Mouse (Mus musculus) forebrain, embryonic 16.5 days (tissue): ENCODE data around the gene Atxn1. TPM values are rescaled to one million over a fixed set of nuclear protein-coding genes. Genes with fewer than 3 reads are reported as not detected.
A peak's percentile ranks its signal among the peaks of the same experiment; 100 is the strongest.

Source experiments
- ATAC-seq: fragments of 200-750 bp; cut with Nextera tagmentation; 2 replicates; pipeline ENCODE4 v1.8.0; 2017; ENCODE audit warnings: mild to moderate bottlenecking, moderate library complexity
- H3K27ac ChIP-seq: fragments of 300-500 bp; sonication (generic); 2 replicates; pipeline ENCODE4 v1.5.1; 2014; ENCODE audit warnings: low read length, control low read depth
- H3K27me3 ChIP-seq: fragments of 300-500 bp; sonication (generic); replicated peaks from 2 replicates; pipeline ENCODE4 v1.6.1; 2014; ENCODE audit warnings: low read length; ENCODE audit not compliant: control insufficient read depth, insufficient read depth
- H3K36me3 ChIP-seq: fragments of 300-500 bp; sonication (generic); 2 replicates; pipeline ENCODE4 v1.6.1; 2014; ENCODE audit not compliant: control insufficient read depth, insufficient read depth
- H3K4me1 ChIP-seq: fragments of 300-500 bp; sonication (generic); replicated peaks from 2 replicates; pipeline ENCODE4 v1.6.1; 2014; ENCODE audit warnings: low read length; ENCODE audit not compliant: control insufficient read depth, insufficient read depth
- H3K4me2 ChIP-seq: fragments of 300-500 bp; sonication (generic); 2 replicates; pipeline ENCODE4 v1.6.1; 2014; ENCODE audit warnings: mild to moderate bottlenecking, low read length, control low read depth
- H3K4me3 ChIP-seq: fragments of 300-500 bp; sonication (generic); replicated peaks from 2 replicates; pipeline ENCODE4 v1.5.1; 2014; ENCODE audit warnings: mild to moderate bottlenecking, low read length, control low read depth
- H3K9ac ChIP-seq: fragments of 300-500 bp; sonication (generic); replicated peaks from 2 replicates; pipeline ENCODE4 v1.6.1; 2014; ENCODE audit warnings: low read depth, low read length, control low read depth
- H3K9me3 ChIP-seq: fragments of 300-500 bp; sonication (generic); 2 replicates; pipeline ENCODE4 v1.6.1; 2016; ENCODE audit warnings: low read length; ENCODE audit not compliant: control insufficient read depth
- WGBS: fragments of 180-500 bp; shearing (Covaris S2); extraction: QIAGEN DNeasy Blood & Tissue Kit; methylation state at CpG from one replicate; pipeline ENCODE4 v1.1.7; 2014; 5-methylcytosine and 5-hydroxymethylcytosine counted together
- polyA plus RNA-seq: library from polyadenylated mRNA; unstranded; fragments of >200 nt; fragmentation: Nextera tagmentation; extraction: Ambion mirVana; gene quantifications from 2 replicates; pipeline ENCODE4 v1.2.1, GENCODE M21; 2015

Gene Atxn1
- polyA plus RNA-seq, 1 experiment from 2014 or later, result 15.3 TPM

GRCm38 (mm10) chr13:45571795-45572262 lies 393.0 kb downstream of the Atxn1 start:
- no peaks in the 10 kb centered on the region for H3K27me3 ChIP-seq
- peak overlapping the region; percentile 3; the same call in 1 of the 2 replicates for H3K4me3 ChIP-seq
- 0% methylated on average over 6 of the region's 6 CpGs for WGBS
- peak overlapping the region; percentile 5; the same call in 1 of the 2 replicates for H3K4me2 ChIP-seq
- no peak overlapping the region for H3K9ac ChIP-seq
- ATAC-seq, result peak; percentile 85
- no peaks in the 10 kb centered on the region for H3K36me3 ChIP-seq
- no peaks in the 10 kb centered on the region for H3K9me3 ChIP-seq
- peaks cover 6% of the 10 kb centered on the region; the same call in 1 of the 2 replicates for H3K4me1 ChIP-seq
- no peak overlapping the region for H3K27ac ChIP-seq

- ATAC-seq, result no peak
- 74% methylated on average over 7 of the region's 7 CpGs for WGBS
- Histone ChIP-seq H3K9me3 (no peaks in the 10 kb centered on the region), H3K27ac (no peak overlapping the region), H3K4me2 (no peak overlapping the region), H3K27me3 (no peaks in the 10 kb centered on the region), H3K4me3 (no peak overlapping the region), H3K9ac (no peak overlapping the region), H3K4me1 (peaks cover 6% of the 10 kb centered on the region; the same call in 1 of the 2 replicates), H3K36me3 (peaks cover 3% of the 10 kb centered on the region; the same call in 1 of the 2 replicates)
These were observed 394.9 kb downstream of the Atxn1 start for GRCm38 (mm10) chr13:45569932-45570331.

- Histone ChIP-seq H3K4me3 (no peak overlapping the region), H3K36me3 (peaks cover 3% of the 10 kb centered on the region; the same call in 1 of the 2 replicates), H3K27ac (no peak overlapping the region), H3K9me3 (no peaks in the 10 kb centered on the region), H3K27me3 (no peaks in the 10 kb centered on the region), H3K9ac (no peak overlapping the region), H3K4me1 (no peaks in the 10 kb centered on the region; the same call in 1 of the 2 replicates), H3K4me2 (no peak overlapping the region)
- WGBS, result 49% methylated on average over 4 of the region's 4 CpGs
- no peak for ATAC-seq
These were observed 399.9 kb downstream of the Atxn1 start for GRCm38 (mm10) chr13:45564946-45565345.

GRCm38 (mm10) chr13:45562011-45562410 lies 402.8 kb downstream of the Atxn1 start:
- Histone ChIP-seq H3K9me3 (no peaks in the 10 kb centered on the region), H3K36me3 (peaks cover 3% of the 10 kb centered on the region; the same call in 1 of the 2 replicates), H3K27ac (no peak overlapping the region), H3K4me1 (no peaks in the 10 kb centered on the region; the same call in 1 of the 2 replicates), H3K9ac (no peak overlapping the region), H3K4me2 (no peak overlapping the region), H3K27me3 (no peaks in the 10 kb centered on the region), H3K4me3 (no peak overlapping the region)
- 74% methylated on average over 9 of the region's 9 CpGs for WGBS
- no peak for ATAC-seq

- WGBS, result 76% methylated on average over 7 of the region's 7 CpGs
- Histone ChIP-seq H3K27ac (no peak overlapping the region), H3K9ac (no peak overlapping the region), H3K27me3 (no peaks in the 10 kb centered on the region), H3K4me1 (no peaks in the 10 kb centered on the region; the same call in 1 of the 2 replicates), H3K36me3 (no peaks in the 10 kb centered on the region), H3K4me3 (no peak overlapping the region), H3K4me2 (no peak overlapping the region), H3K9me3 (no peaks in the 10 kb centered on the region)
- no peak for ATAC-seq
These were observed 404.3 kb downstream of the Atxn1 start for GRCm38 (mm10) chr13:45560543-45560942.

- no peak for ATAC-seq
- no peak overlapping the region for H3K27ac ChIP-seq
- 93% methylated on average over 3 of the region's 3 CpGs for WGBS
These were observed 405.6 kb downstream of the Atxn1 start for GRCm38 (mm10) chr13:45559258-45559657.

GRCm38 (mm10) chr13:45558367-45558766 lies 406.4 kb downstream of the Atxn1 start:
- no peak overlapping the region for H3K4me3 ChIP-seq
- H3K36me3 ChIP-seq, result no peaks in the 10 kb centered on the region
- H3K4me2 ChIP-seq, result no peak overlapping the region
- WGBS, result 68% methylated on average over 4 of the region's 4 CpGs
- no peaks in the 10 kb centered on the region for H3K9me3 ChIP-seq
- H3K9ac ChIP-seq, result no peak overlapping the region
- no peaks in the 10 kb centered on the region for H3K27me3 ChIP-seq
- ATAC-seq, result no peak
- H3K27ac ChIP-seq, result no peak overlapping the region
- H3K4me1 ChIP-seq, result no peaks in the 10 kb centered on the region; the same call in 1 of the 2 replicates

More at GRCm38 (mm10) chr13:45559258-45559657, 405.6 kb downstream of the Atxn1 start:
- Histone ChIP-seq H3K27me3 (no peaks in the 10 kb centered on the region), H3K36me3 (no peaks in the 10 kb centered on the region), H3K9me3 (no peaks in the 10 kb centered on the region), H3K4me2 (no peak overlapping the region), H3K4me1 (no peaks in the 10 kb centered on the region), H3K9ac (no peak overlapping the region), H3K4me3 (no peak overlapping the region)

- H3K4me3 ChIP-seq, result no peak overlapping the region
- no peak overlapping the region for H3K27ac ChIP-seq
- no peaks in the 10 kb centered on the region for H3K9me3 ChIP-seq
- ATAC-seq, result no peak
- no peaks in the 10 kb centered on the region for H3K27me3 ChIP-seq
- no peaks in the 10 kb centered on the region; the same call in 1 of the 2 replicates for H3K4me1 ChIP-seq
- H3K4me2 ChIP-seq, result no peak overlapping the region
- H3K9ac ChIP-seq, result no peak overlapping the region
- no peaks in the 10 kb centered on the region for H3K36me3 ChIP-seq
- WGBS, result 43% methylated on average over 7 of the region's 7 CpGs
These were observed 411.1 kb downstream of the Atxn1 start for GRCm38 (mm10) chr13:45553674-45554073.

GRCm38 (mm10) chr13:45547549-45547948 lies 417.3 kb downstream of the Atxn1 start:
- no peaks in the 10 kb centered on the region for H3K27me3 ChIP-seq
- no peaks in the 10 kb centered on the region for H3K4me1 ChIP-seq
- no peak overlapping the region for H3K27ac ChIP-seq
- H3K4me3 ChIP-seq, result no peak overlapping the region
- WGBS, result 81% methylated on average over 5 of the region's 5 CpGs
- H3K9me3 ChIP-seq, result no peaks in the 10 kb centered on the region
- no peak overlapping the region for H3K4me2 ChIP-seq
- H3K36me3 ChIP-seq, result no peaks in the 10 kb centered on the region
- no peak for ATAC-seq
- no peak overlapping the region for H3K9ac ChIP-seq

- no peak for ATAC-seq
- WGBS, result 78% methylated on average over 4 of the region's 4 CpGs
- H3K27ac ChIP-seq, result no peak overlapping the region
- H3K36me3 ChIP-seq, result no peaks in the 10 kb centered on the region
- H3K4me3 ChIP-seq, result no peak overlapping the region
- no peaks in the 10 kb centered on the region for H3K27me3 ChIP-seq
- H3K4me1 ChIP-seq, result no peaks in the 10 kb centered on the region
- H3K9ac ChIP-seq, result no peak overlapping the region
- H3K4me2 ChIP-seq, result no peak overlapping the region
- H3K9me3 ChIP-seq, result no peaks in the 10 kb centered on the region
These were observed 417.9 kb downstream of the Atxn1 start for GRCm38 (mm10) chr13:45546946-45547345.
